Mouse (Mus musculus) bone marrow, adult 2 months (tissue): ENCODE results near the gene Crygd.

Experiments used
- CTCF ChIP-seq: fragments of 200-500 bp; IDR thresholded peaks from 2 replicates; pipeline ENCODE4 v1.5.1; 2011; ENCODE audit warnings: low read length, control low read depth; ENCODE audit not compliant: control insufficient read depth, insufficient read depth
- POLR2A ChIP-seq: fragments of 200-500 bp; IDR thresholded peaks from 2 replicates; pipeline ENCODE4 v1.6.1; 2011; ENCODE audit warnings: low read depth, mild to moderate bottlenecking, control low read depth, low read length, borderline replicate concordance; ENCODE audit not compliant: control insufficient read depth

- TF ChIP-seq POLR2A (no peak), CTCF (no peak)
These were observed 12.4 kb upstream of the Crygd start for GRCm38 (mm10) chr1:65075607-65076006.
